Mouse (Mus musculus): ENCODE data around the gene Skap1.

- TF ChIP-seq CTCF (IDR thresholded peaks at IDR 0.05; ENCODE audit: control insufficient read depth, insufficient read depth, low read length) (no peak), POLR2A (IDR thresholded peaks at IDR 0.05; ENCODE audit: borderline replicate concordance, control insufficient read depth, low read depth, low read length) (no peak)
These were observed 325.6 kb downstream of the Skap1 start for GRCm38 (mm10) chr11:96789990-96790389.
